Mouse (Mus musculus) testis, adult 2 months (tissue): Measurements from ENCODE around the gene Pck2.

Source experiments
- CTCF ChIP-seq: fragments of 200-500 bp; IDR thresholded peaks from 2 replicates; pipeline ENCODE4 v1.5.1; 2012; ENCODE audit warnings: low read depth, mild to moderate bottlenecking, inconsistent platforms, low read length, moderate library complexity; ENCODE audit not compliant: control insufficient read depth, insufficient read depth, insufficient replicate concordance
- POLR2A ChIP-seq: fragments of 200-500 bp; IDR thresholded peaks from 2 replicates; pipeline ENCODE4 v1.6.1; 2012; ENCODE audit warnings: low read depth, mild to moderate bottlenecking, inconsistent platforms, low read length, moderate library complexity; ENCODE audit not compliant: control insufficient read depth

GRCm38 (mm10) chr14:55591331-55591891, 51.3 kb downstream of the Pck2 start, which contains the start of gene Rnf31:
- no peak for TF ChIP-seq CTCF
- TF ChIP-seq POLR2A = peak; percentile 38; the same call in 1 of the 2 replicates
